Mouse (Mus musculus) CH12.LX (cell line): ENCODE results near the gene Zkscan5.

Experiments
- CHD1 ChIP-seq: IDR thresholded peaks from 2 replicates; pipeline ENCODE4 v1.6.1; 2012; ENCODE audit warnings: low read depth, low read length, improper control_type of control experiment, inconsistent platforms
- CHD2 ChIP-seq: IDR thresholded peaks from 2 replicates; pipeline ENCODE4 v1.6.1; 2011; ENCODE audit warnings: low read length, improper control_type of control experiment
- CTCF ChIP-seq, 2 experiments: IDR thresholded peaks in 1 of 2; conservative IDR thresholded peaks in 1 of 2; 2 replicates each; pipeline ENCODE4 v1.5.1; 2011 to 2012; ENCODE audit warnings: low read depth in 2 of 2, low read length in 2 of 2, improper control_type of control experiment in 1 of 2, inconsistent platforms in 1 of 2, mild to moderate bottlenecking in 1 of 2, moderate library complexity in 1 of 2
- POLR2A ChIP-seq: IDR thresholded peaks from 2 replicates; pipeline ENCODE4 v1.6.1; 2011; ENCODE audit warnings: low read depth, mild to moderate bottlenecking, improper control_type of control experiment, low read length
- USF2 ChIP-seq: conservative IDR thresholded peaks from 2 replicates; pipeline ENCODE4 v1.6.1; 2011; ENCODE audit warnings: low read depth, low read length, improper control_type of control experiment

GRCm38 (mm10) chr5:145231893-145232411 lies 27.6 kb downstream of the Zkscan5 start:
- TF ChIP-seq CHD2 (no peak), CHD1 (no peak), CTCF (conservative IDR thresholded peaks at IDR 0.05 in 1 of 2, IDR thresholded peaks at IDR 0.05 in 1 of 2; ENCODE audit: low read depth in 2 of 2, low read length in 2 of 2) (no peak), USF2 (no peak), POLR2A (no peak)
